Mouse (Mus musculus) stomach, embryonic 15.5 days (tissue): ENCODE results near the gene Nod2. TPM values are rescaled to one million over a fixed set of nuclear protein-coding genes. Genes with fewer than 3 reads are reported as not detected.

ENCODE experiments used
- ATAC-seq: fragments of 200-750 bp; cut with Nextera tagmentation; 2 replicates; pipeline ENCODE4 v1.8.0; 2017; ENCODE audit warnings: low read depth, moderate number of reproducible peaks, moderate TSS enrichment; ENCODE audit not compliant: insufficient read depth, low FRiP score
- H3K27ac ChIP-seq: fragments of 300-500 bp; sonication (generic); 2 replicates; pipeline ENCODE4 v1.5.1; 2015; ENCODE audit warnings: mild to moderate bottlenecking, inconsistent platforms
- H3K27me3 ChIP-seq: fragments of 300-500 bp; sonication (generic); replicated peaks from 2 replicates; pipeline ENCODE4 v1.6.1; 2015; ENCODE audit warnings: inconsistent platforms
- H3K36me3 ChIP-seq: fragments of 300-500 bp; sonication (generic); 2 replicates; pipeline ENCODE4 v1.6.1; 2015; ENCODE audit warnings: inconsistent platforms
- H3K4me1 ChIP-seq: fragments of 300-500 bp; sonication (generic); 2 replicates; pipeline ENCODE4 v1.6.1; 2015; ENCODE audit warnings: inconsistent platforms
- H3K4me2 ChIP-seq: fragments of 300-500 bp; sonication (generic); 2 replicates; pipeline ENCODE4 v1.6.1; 2015; ENCODE audit warnings: mild to moderate bottlenecking, inconsistent platforms
- H3K4me3 ChIP-seq: fragments of 300-500 bp; sonication (generic); replicated peaks from 2 replicates; pipeline ENCODE4 v1.5.1; 2015; ENCODE audit warnings: inconsistent platforms
- H3K9ac ChIP-seq: fragments of 300-500 bp; sonication (generic); 2 replicates; pipeline ENCODE4 v1.6.1; 2015; ENCODE audit warnings: inconsistent platforms
- H3K9me3 ChIP-seq: fragments of 300-500 bp; sonication (generic); 2 replicates; pipeline ENCODE4 v1.6.1; 2016; ENCODE audit warnings: inconsistent platforms
- WGBS: fragments of 180-500 bp; shearing (Covaris S2); methylation state at CpG from one replicate; pipeline ENCODE4 v1.1.7; 2015; 5-methylcytosine and 5-hydroxymethylcytosine counted together
- polyA plus RNA-seq: library from polyadenylated mRNA; unstranded; fragments of >200 nt; fragmentation: Nextera tagmentation; extraction: Ambion mirVana; gene quantifications from 2 replicates; pipeline ENCODE4 v1.2.1, GENCODE M21; 2015

Gene Nod2
- polyA plus RNA-seq, 1 experiment from 2014 or later, result 0.21 TPM

- ATAC-seq, result no peak; the same call in 1 of the 2 replicates
- Histone ChIP-seq H3K4me3 (no peak overlapping the region), H3K27ac (no peak overlapping the region), H3K4me1 (peaks cover 7% of the 10 kb centered on the region; the same call in 1 of the 2 replicates), H3K9me3 (no peaks in the 10 kb centered on the region), H3K36me3 (no peaks in the 10 kb centered on the region), H3K27me3 (no peaks in the 10 kb centered on the region), H3K9ac (no peak overlapping the region), H3K4me2 (no peak overlapping the region)
- WGBS, result 81% methylated on average over 19 of the region's 19 CpGs
Measured at GRCm38 (mm10) chr8:88664947-88665346, 17.8 kb downstream of the Nod2 start.

GRCm38 (mm10) chr8:88666435-88666834, 19.3 kb downstream of the Nod2 start:
- H3K9ac ChIP-seq, result no peak overlapping the region
- no peak overlapping the region for H3K4me2 ChIP-seq
- peaks cover 7% of the 10 kb centered on the region; the same call in 1 of the 2 replicates for H3K4me1 ChIP-seq
- 41% methylated on average over 1 of the region's 1 CpGs for WGBS
- H3K27ac ChIP-seq, result no peak overlapping the region; the same call in 1 of the 2 replicates
- no peaks in the 10 kb centered on the region for H3K9me3 ChIP-seq
- ATAC-seq, result peak; percentile 67; the same call in 1 of the 2 replicates
- no peaks in the 10 kb centered on the region for H3K36me3 ChIP-seq
- H3K4me3 ChIP-seq, result no peak overlapping the region
- H3K27me3 ChIP-seq, result no peaks in the 10 kb centered on the region

- Histone ChIP-seq H3K27me3 (no peaks in the 10 kb centered on the region), H3K9me3 (no peaks in the 10 kb centered on the region), H3K36me3 (no peaks in the 10 kb centered on the region), H3K27ac (peak overlapping the region; percentile 28; the same call in 1 of the 2 replicates), H3K4me1 (peaks cover 7% of the 10 kb centered on the region; the same call in 1 of the 2 replicates), H3K9ac (no peak overlapping the region), H3K4me3 (no peak overlapping the region), H3K4me2 (no peak overlapping the region)
- ATAC-seq, result no peak
- WGBS, result 58% methylated on average over 14 of the region's 14 CpGs
Measured at GRCm38 (mm10) chr8:88668400-88669086, 21.4 kb downstream of the Nod2 start.

GRCm38 (mm10) chr8:88670782-88671181, 23.7 kb downstream of the Nod2 start:
- ATAC-seq, result no peak
- peaks cover 7% of the 10 kb centered on the region; the same call in 1 of the 2 replicates for H3K4me1 ChIP-seq
- 88% methylated on average over 6 of the region's 6 CpGs for WGBS
- no peaks in the 10 kb centered on the region for H3K36me3 ChIP-seq
- no peak overlapping the region for H3K4me3 ChIP-seq
- H3K27me3 ChIP-seq, result no peaks in the 10 kb centered on the region
- H3K9ac ChIP-seq, result no peak overlapping the region
- no peak overlapping the region for H3K4me2 ChIP-seq
- no peaks in the 10 kb centered on the region for H3K9me3 ChIP-seq
- no peak overlapping the region for H3K27ac ChIP-seq

GRCm38 (mm10) chr8:88671575-88671974, 24.5 kb downstream of the Nod2 start:
- Histone ChIP-seq H3K27me3 (no peaks in the 10 kb centered on the region), H3K4me3 (no peak overlapping the region), H3K36me3 (no peaks in the 10 kb centered on the region), H3K4me2 (no peak overlapping the region), H3K9me3 (no peaks in the 10 kb centered on the region), H3K27ac (no peak overlapping the region), H3K9ac (no peak overlapping the region), H3K4me1 (0 out of 2 replicates have a peak, but pooled peaks cover under 1% of the 10 kb centered on the region)
- WGBS, result 74% methylated on average over 10 of the region's 10 CpGs
- ATAC-seq, result no peak

GRCm38 (mm10) chr8:88673859-88674258, 26.7 kb downstream of the Nod2 start:
- H3K9me3 ChIP-seq, result no peaks in the 10 kb centered on the region
- H3K4me3 ChIP-seq, result no peak overlapping the region
- no peak overlapping the region for H3K9ac ChIP-seq
- no peaks in the 10 kb centered on the region for H3K36me3 ChIP-seq
- H3K4me1 ChIP-seq, result no peaks in the 10 kb centered on the region
- no peak for ATAC-seq
- 72% methylated on average over 5 of the region's 5 CpGs for WGBS
- H3K27me3 ChIP-seq, result no peaks in the 10 kb centered on the region
- H3K27ac ChIP-seq, result no peak overlapping the region
- H3K4me2 ChIP-seq, result no peak overlapping the region

- Histone ChIP-seq H3K9me3 (no peaks in the 10 kb centered on the region), H3K36me3 (no peaks in the 10 kb centered on the region)
Measured at GRCm38 (mm10) chr8:88675372-88676165, 28.5 kb downstream of the Nod2 start.

GRCm38 (mm10) chr8:88677071-88677470, 30.0 kb downstream of the Nod2 start:
- 83% methylated on average over 8 of the region's 8 CpGs for WGBS
- H3K4me2 ChIP-seq, result no peak overlapping the region
- H3K27me3 ChIP-seq, result no peaks in the 10 kb centered on the region
- no peaks in the 10 kb centered on the region for H3K9me3 ChIP-seq
- no peak overlapping the region for H3K9ac ChIP-seq
- H3K4me1 ChIP-seq, result no peaks in the 10 kb centered on the region
- no peak overlapping the region for H3K27ac ChIP-seq
- no peak overlapping the region for H3K4me3 ChIP-seq
- no peak for ATAC-seq
- H3K36me3 ChIP-seq, result no peaks in the 10 kb centered on the region

More at GRCm38 (mm10) chr8:88675372-88676165, 28.5 kb downstream of the Nod2 start:
- 84% methylated on average over 12 of the region's 12 CpGs for WGBS
- Histone ChIP-seq H3K27me3 (no peaks in the 10 kb centered on the region), H3K4me3 (no peak overlapping the region), H3K27ac (no peak overlapping the region), H3K4me2 (no peak overlapping the region), H3K9ac (no peak overlapping the region), H3K4me1 (no peaks in the 10 kb centered on the region)
- ATAC-seq, result no peak

GRCm38 (mm10) chr8:88680566-88680965, 33.5 kb downstream of the Nod2 start:
- H3K4me2 ChIP-seq, result no peak overlapping the region
- no peaks in the 10 kb centered on the region for H3K9me3 ChIP-seq
- H3K27me3 ChIP-seq, result no peaks in the 10 kb centered on the region
- H3K36me3 ChIP-seq, result no peaks in the 10 kb centered on the region
- no peak overlapping the region for H3K27ac ChIP-seq
- no peak for ATAC-seq
- H3K4me1 ChIP-seq, result no peaks in the 10 kb centered on the region
- H3K4me3 ChIP-seq, result no peak overlapping the region
- H3K9ac ChIP-seq, result no peak overlapping the region
- WGBS, result 94% methylated on average over 2 of the region's 2 CpGs

- Histone ChIP-seq H3K9ac (no peak overlapping the region), H3K9me3 (no peaks in the 10 kb centered on the region), H3K27me3 (no peaks in the 10 kb centered on the region), H3K4me2 (no peak overlapping the region), H3K36me3 (no peaks in the 10 kb centered on the region), H3K4me1 (no peaks in the 10 kb centered on the region), H3K27ac (no peak overlapping the region), H3K4me3 (no peak overlapping the region)
- no peak for ATAC-seq
- WGBS, result 85% methylated on average over 8 of the region's 8 CpGs
Measured at GRCm38 (mm10) chr8:88681046-88681445, 33.9 kb downstream of the Nod2 start.

GRCm38 (mm10) chr8:88683656-88684289, 36.7 kb downstream of the Nod2 start:
- no peak overlapping the region for H3K4me2 ChIP-seq
- H3K27me3 ChIP-seq, result no peaks in the 10 kb centered on the region
- H3K4me3 ChIP-seq, result no peak overlapping the region
- H3K9me3 ChIP-seq, result no peaks in the 10 kb centered on the region
- H3K27ac ChIP-seq, result no peak overlapping the region
- WGBS, result 78% methylated on average over 7 of the region's 7 CpGs
- no peak for ATAC-seq
- H3K4me1 ChIP-seq, result no peaks in the 10 kb centered on the region
- H3K9ac ChIP-seq, result no peak overlapping the region
- no peaks in the 10 kb centered on the region for H3K36me3 ChIP-seq
